Mouse (Mus musculus): Measurements from ENCODE around the gene Gm32742. TPM values are rescaled to one million over a fixed set of nuclear protein-coding genes. Genes with fewer than 3 reads are reported as not detected.
"Not testable (repeated sequence)": the region's sequence is repeated elsewhere in the genome, so short reads cannot be mapped to it uniquely, and the experiment has no call there.

The Gm32742 gene
- total RNA-seq, 2 experiments from 2014 or later: not detected

DNA sequence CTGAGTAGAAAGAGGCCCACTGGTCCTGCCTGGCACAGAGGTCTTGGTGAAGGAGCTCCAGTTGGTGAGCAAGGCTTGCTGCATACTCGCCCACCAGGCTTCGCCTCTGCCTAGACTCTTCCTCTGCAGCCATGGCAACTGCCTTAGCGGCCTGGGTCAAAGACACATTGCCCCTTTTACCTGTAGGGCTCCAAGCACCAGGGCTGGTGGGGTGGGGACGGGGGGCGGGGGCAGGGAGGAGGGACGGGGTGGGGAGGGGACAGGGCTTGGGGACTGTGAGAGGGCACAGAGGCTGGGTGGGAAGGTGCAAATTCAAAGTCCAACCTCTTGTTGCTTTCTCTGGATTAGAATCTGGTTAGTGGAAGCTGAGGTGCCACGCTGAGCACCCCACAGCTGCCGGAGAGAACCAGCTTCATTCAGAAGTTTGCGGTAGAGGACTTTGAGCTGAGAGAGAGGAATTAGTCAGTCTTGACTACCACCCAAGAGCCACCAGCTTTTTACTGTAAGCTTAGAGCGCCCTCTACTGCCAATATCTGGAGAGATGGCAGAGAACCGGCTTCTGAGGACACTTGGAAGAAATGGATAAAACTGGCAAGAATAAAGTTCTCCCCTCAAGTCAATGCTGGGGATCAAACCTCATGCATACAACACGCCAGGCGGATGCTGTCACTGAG, 13.1 kb downstream of the Gm32742 start:
- DNase-seq (ENCODE audit: low spot score in 2 of 2): peak; percentile 62 to 68

DNA sequence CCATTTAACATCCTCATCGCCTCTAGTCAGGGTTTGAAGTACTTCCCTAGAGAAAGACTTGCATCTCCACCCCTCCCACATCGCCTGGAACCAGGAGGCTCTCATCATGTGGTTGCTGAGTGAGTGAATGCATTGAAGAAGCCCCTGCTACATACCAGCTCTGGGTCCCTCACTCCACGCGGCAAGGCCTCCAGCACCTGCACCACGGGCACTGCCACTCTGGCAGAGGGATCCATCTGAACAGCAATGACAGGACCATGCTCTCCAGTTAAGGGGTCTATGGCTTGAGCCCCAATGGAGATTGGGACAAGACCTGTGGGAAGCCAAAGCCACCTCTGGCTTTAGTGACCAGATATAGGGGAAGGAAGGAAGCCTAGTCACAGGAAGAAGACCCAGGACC, 18.0 kb downstream of the Gm32742 start:
- no peak for DNase-seq (ENCODE audit: low spot score in 2 of 2)

DNA sequence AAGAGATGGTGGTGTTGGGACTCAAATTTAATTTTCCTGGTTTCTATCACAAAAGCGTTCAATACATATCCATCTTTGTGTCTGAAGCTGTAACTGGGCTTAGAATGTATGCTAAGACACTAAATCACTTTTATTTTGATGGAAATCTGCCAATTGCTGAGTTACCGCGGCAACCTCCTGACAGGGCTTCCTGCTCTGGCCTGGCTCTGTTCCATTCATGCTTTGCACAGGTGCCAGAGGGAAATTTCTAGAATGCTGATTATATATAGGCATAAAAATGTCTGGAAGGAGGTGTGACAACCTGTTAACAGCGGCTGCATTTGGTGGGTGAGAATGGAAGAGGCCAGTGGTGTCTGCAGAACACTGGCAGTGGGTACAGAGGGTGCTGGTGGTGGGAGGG, 18.8 kb downstream of the Gm32742 start:
- DNase-seq (ENCODE audit: low spot score in 2 of 2): no peak

DNA sequence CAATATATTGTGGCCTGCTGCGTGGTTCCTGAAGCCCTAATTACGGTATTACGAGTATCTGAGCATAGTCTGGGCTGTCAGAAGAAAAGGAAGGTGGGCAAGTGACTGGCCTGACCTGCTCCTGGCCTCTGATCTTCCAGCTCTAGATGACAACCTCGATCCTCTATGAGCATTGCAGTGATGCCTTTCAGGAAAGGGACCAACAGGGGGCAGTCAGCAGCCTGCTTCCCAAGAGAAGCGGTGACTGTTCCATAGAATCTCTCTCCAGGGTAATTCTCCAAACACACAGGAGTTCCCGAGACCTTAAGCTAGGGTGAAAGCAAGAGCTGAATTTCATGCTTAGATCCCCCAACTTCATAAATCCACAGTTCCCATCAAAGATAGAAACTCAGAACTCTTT, 21.1 kb downstream of the Gm32742 start:
- DNase-seq (ENCODE audit: low spot score in 2 of 2): no peak

DNA sequence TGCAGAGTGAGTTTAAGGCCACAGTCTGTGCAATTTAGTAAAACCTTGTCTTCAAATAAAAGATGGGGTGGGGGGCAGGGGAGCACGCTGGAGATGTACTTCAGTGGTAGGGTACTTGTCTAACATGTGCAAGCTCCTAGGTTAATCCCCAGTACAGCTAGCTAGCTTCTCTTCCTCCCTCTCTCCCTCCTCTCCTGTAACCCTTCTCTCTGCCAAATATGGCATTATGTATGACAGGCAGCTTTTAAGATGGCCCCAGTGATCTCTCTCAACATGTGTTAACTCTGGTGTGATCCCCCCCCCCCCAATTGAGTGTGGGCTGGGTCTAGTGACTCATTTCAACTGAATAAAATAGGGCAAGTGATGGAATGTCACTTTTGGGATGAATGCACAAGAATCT, 21.9 kb downstream of the Gm32742 start:
- DNase-seq (ENCODE audit: low spot score in 2 of 2): no peak

DNA sequence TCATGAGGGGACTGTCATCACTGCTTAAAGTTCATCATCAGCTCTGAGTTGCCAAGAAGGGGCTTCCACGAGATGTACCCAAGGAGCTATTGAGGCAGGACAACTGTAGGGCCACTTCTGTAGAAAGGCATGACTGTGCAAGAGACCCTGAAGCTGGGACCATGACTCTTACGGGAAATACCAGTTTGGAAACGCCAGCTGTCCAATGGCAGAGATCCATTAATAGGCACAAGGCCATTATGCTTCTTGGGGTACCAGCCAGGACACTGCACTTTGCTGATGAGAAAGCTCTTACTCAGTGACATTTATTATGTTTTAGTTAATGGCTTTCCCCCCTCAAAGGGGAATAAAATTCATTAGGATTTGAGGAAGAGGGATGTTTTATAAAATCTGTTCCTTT, 24.6 kb downstream of the Gm32742 start:
- DNase-seq (ENCODE audit: low spot score in 2 of 2): no peak

DNA sequence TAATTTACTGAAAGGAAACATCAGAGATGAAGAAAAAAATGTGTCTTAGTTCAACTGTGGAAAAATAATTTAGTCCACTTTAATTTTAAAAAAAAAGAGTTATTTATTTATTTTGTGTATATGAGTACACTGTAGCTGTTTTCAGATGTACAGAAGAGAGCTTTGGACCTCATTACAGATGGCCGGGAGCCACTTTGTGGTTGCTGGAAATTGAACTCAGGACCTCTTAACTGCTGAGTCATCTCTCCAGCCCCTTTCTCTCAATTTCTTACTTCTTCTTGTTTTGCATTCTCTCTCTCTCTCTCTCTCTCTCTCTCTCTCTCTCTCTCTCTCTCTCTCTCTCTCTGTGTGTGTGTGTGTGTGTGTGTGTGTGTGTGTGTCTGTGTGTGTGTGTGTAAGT, 25.9 kb downstream of the Gm32742 start:
- not testable (repeated sequence) for DNase-seq (ENCODE audit: low spot score in 2 of 2)

DNA sequence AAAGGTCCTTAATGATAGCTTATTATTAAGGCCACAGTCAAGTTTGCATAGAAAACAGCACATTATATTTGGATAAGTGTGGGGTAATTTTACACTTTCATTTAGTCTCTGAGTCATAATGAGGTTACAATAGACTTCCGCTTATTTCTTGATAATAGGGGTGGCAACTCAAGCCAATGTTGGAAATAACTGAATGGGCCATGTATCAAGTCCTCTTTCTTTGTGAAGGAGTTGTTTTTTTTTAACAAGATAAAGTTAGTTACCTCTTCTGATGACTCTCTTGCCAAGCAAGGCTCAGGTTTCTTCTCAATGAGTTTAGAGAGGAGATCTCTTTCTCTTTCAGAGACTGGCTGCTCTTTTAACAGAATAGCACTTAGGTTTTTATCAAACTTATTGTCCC, 27.0 kb downstream of the Gm32742 start:
- no peak for DNase-seq (ENCODE audit: low spot score in 2 of 2)

DNA sequence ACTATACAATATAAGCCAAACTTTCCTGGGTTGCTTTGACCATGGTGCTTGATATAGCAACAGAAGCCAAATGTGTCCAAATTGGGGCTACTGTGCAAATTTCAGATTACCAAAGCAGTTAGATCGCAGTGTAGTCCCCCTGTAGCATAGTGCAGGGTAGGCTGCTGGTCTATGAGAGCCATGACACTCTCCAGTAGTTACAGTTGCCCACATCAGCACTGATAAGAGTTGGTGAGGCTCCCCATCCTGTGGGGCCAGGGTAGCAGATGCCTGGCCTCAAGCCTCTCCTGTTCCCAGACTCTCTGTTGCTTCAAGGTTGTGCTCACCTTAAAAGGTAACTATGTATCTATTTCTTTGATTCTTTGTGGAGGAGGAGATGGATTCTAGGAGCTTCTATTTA, 27.5 kb downstream of the Gm32742 start:
- DNase-seq (ENCODE audit: low spot score in 2 of 2): no peak

DNA sequence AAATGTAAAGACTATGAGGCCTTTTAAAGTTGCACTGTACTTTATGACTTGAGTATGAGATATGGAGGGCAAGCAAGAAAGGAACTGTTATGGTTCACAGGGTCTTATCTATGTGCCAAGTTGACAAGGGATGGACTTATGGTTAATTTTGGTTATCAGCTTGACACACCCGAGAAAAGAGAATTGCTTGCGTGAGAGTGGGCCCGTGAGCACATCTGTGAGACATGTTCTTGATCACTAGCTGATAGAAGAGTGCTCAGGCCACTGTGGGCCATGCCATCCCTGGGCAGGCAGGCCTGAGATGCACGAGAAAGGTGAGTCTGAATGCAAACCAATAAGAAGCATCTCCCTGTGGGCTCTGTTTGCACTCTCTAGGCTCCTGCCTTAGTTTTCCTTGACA, 27.9 kb downstream of the Gm32742 start:
- no peak for DNase-seq (ENCODE audit: low spot score in 2 of 2)

DNA sequence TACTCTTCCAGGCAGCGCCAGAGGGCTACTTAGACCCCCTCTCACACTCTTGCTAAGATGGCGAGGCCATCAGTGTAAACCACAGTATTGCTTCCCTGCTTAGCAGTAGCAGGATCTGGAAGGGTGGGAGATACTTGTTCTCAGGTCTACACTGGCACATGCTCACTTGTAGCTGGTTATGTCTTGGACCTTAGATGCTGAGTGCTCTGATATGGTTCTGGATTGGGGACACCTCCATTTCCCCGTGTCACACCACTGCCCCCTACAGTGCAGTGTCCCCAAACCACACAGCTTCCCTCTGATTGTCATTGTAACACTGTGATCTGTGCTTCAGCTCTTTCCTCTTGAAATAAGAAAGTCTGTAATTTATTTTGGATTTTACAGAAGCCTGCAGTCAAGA, 28.3 kb downstream of the Gm32742 start:
- peak; percentile 40 for DNase-seq (ENCODE audit: low spot score in 2 of 2)

DNA sequence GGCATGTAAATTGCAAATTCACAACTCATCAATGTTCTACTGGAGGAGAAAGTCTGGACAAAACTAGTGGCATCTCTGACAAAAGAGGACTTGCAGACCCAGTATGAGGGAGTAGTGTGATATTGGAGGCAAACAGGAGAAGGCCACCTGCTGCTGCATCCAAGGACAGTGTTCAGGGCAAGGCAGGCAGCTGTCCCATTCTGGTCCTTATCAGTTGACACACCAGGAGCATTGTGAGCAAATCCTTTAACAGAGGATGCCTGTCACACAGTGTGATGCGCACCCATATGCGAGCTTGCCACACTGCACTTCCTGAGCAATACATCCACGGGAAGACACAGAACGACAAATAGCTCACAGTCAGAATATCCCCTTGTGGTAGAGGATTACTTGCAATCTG, 50.5 kb downstream of the Gm32742 start:
- DNase-seq (ENCODE audit: low spot score in 2 of 2): no peak

DNA sequence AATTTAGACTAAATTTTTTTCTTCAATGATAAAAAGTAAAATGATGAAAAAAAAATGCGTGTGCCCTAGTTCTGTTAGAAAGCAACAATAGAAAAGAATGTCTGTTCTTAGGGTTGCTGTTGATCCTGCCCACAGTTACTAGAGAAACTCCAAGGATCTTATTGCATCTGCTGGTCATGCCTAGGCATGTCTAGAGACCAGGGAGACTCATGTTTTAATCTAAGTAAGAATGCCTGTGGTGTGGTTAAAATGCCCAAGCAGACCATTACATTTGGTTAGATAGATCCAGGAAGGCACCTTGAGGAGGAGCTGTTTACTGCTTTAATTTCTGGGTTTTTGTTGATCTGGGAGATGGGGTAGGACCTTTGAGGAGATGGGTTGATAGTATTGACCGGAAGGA, 59.6 kb downstream of the Gm32742 start:
- DNase-seq (ENCODE audit: low spot score in 2 of 2): no peak

DNA sequence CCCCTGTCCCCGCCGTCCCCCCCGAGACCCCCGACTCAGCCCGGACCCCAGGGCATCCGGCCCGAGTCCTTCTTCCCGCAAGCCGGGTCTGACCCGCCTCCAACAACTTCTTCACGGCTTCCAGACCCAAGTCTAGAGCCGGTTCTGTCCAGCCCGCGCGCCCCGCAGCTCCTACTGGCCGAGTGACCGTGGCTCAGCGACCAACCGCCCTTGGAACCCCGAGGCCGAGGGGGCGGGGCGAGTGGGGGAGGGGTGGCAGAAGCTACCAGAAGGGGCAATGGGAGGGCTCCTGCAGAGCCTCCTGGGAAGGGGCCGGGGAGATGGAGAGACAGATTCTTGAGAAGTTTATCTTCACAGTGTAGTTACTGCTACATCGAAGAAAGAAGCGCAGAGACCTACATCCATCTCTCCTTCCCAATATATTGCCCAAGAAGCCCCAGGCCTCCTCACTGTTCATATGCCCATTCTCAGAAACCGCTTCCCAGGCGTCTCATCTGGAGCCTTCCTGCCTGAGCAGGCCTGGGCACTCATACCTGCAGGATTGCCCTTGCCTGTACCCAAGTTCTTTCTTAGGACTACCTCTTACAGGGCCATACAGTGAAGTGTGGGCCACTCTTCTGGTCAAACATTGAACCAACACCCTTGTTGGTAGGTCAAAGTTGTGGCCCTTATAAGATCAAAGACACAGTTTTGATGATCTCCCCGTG, 61.4 kb downstream of the Gm32742 start:
- DNase-seq (ENCODE audit: low spot score in 2 of 2): peak in 1 of 2 experiments; percentile 8

DNA sequence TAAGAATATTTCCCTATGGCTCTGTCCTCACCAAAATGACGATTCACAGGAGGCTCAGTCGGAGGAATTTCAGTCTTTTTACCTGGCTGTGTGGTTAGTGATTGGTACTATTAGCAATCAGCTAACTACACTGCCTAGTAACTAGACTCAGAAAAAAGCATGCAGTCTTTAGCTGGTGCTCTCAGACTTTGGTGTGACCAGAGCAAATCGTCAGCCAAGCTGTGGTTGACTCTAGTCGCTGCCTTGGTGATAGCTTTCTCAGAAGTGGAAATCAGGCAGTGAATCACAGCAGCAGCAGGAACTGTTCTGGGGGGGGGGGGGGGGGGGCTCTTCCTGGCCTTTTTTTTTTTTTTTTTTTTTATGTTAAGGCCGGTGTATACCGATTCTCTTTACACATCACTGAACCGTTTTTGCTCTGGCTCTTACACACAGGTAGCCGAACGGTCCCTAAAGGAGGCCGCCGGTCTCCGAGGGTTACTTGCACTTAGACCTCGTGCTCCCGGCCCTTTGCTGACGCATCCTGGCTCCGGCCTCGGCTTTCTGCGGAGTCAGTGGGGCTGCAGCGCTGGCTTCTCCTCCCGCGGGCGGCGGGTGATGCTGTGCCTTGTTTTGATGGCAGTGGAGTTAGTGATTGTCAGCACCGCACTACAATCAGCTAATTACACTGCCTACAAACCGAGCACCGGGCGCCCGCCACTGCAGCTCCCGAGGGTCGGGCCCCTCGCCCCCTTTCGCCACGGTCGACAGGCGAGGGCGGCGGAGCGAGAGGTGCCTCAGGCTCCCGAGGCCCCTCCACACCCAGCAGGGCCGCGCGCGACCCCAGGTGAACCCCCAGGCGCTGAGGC, 62.1 kb downstream of the Gm32742 start:
- DNase-seq (ENCODE audit: low spot score in 2 of 2): peak; percentile 33 to 34

DNA sequence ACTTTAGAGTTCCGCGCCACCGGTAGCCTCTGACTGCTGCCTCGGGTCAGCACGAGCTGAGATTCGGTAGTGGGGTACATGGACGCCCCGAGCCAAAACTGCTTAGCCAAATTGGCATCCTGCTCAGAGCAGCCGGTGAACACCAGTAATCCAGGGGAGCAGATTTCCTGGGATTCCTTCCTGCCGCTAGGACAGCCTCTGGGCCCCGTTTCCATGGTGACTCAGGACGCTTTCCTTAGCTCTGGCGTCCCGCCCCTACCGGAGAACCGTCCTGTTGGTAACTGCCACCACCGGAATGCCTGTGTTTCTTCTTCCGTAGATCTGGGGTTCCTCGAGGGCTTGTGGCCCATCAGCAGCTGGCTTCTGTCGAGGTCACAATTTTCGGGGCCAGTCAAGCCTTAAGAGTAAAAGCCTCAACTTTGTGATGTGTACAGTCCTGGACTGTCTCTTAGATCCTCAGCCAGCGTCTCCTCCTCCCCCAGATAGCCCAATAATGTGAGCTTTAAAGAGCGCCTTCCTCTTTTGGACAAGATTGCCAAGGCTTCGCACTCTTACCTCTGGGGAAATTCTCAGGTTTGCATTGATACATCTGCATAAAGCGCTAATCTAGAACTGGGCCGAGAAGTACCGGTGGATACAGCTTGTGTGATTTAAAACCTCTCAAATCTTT, 63.4 kb downstream of the Gm32742 start, which contains the start of gene 4833427G06Rik:
4833427G06Rik (minus strand) TSS at position 323 of the 670 bp plus-strand sequence.
- DNase-seq (ENCODE audit: low spot score in 2 of 2): peak; percentile 8 to 38

DNA sequence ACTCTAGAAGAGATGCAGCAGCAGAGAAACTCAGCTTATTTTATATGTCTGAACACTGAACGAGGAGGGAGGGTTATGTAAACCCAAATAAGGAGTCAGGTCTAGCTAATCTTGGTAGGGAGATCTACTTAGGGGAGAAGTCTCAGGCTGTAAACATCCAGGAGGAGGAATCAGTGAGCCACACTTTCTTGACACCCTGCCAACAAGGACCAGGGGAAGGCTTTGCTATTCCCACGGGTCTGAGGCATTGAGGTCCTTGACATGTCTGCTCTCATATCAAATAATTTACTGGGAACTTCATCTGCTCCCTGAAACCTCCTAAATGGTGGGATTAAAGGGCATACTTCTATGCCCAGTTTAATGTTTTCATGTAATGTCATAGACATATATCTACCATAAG, 69.0 kb downstream of the Gm32742 start:
- DNase-seq (ENCODE audit: low spot score in 2 of 2): no peak

DNA sequence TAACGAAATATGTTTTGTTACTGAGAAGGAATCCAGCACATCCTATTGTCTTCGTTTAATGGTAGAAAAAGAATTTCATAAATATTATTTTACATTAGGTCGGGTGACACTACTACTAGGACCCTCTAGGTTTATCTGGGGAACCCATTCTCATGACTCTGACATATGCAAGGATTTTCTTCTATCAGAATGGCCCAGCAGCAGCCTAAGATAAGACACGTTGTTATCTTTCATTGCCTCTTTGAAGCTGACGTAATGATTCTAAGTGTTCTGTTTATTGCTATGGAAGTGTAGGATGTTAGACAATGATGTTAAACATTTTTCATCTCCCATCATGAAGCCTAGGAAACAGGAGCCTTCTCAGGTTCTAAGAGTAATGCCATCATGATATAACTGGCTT, 71.6 kb downstream of the Gm32742 start:
- DNase-seq (ENCODE audit: low spot score in 2 of 2): no peak

DNA sequence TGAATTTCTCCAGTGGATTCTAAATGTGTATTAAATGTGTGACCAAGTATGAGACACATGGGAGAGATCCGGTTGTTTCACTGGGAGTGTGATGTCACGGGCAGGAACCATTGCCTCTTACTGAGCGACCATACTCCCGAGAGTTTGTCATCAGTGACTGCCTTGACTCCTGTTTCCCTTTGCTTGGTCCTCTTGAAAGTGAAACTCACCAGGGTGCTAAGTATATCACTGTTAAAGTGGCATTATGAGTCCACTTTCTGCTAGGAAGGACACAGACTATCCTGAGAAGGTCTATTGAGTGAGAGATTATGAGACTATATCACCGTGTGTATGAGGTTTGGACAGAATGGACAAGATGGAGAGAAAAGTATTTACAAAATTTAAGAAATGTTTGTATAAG, 83.7 kb downstream of the Gm32742 start:
- DNase-seq (ENCODE audit: low spot score in 2 of 2): no peak
